Mouse (Mus musculus) midbrain, embryonic 13.5 days (tissue): ENCODE measurements around the gene Smarcd3. TPM values are rescaled to one million over a fixed set of nuclear protein-coding genes. Genes with fewer than 3 reads are reported as not detected.

ENCODE experiments used
- ATAC-seq: fragments of 200-750 bp; cut with Nextera tagmentation; 2 replicates; pipeline ENCODE4 v1.8.0; 2017; ENCODE audit warnings: mild to moderate bottlenecking, moderate TSS enrichment, moderate library complexity
- H3K27ac ChIP-seq: fragments of 300-500 bp; sonication (generic); 2 replicates; pipeline ENCODE4 v1.5.1; 2015; ENCODE audit warnings: inconsistent platforms, mild to moderate bottlenecking, moderate library complexity
- H3K27me3 ChIP-seq: fragments of 300-500 bp; sonication (generic); 2 replicates; pipeline ENCODE4 v1.6.1; 2015; ENCODE audit warnings: mild to moderate bottlenecking, inconsistent platforms
- H3K36me3 ChIP-seq: fragments of 300-500 bp; sonication (generic); 2 replicates; pipeline ENCODE4 v1.6.1; 2015; ENCODE audit warnings: mild to moderate bottlenecking, inconsistent platforms
- H3K4me1 ChIP-seq: fragments of 300-500 bp; sonication (generic); replicated peaks from 2 replicates; pipeline ENCODE4 v1.6.1; 2015; ENCODE audit warnings: inconsistent platforms
- H3K4me2 ChIP-seq: fragments of 300-500 bp; sonication (generic); replicated peaks from 2 replicates; pipeline ENCODE4 v1.6.1; 2015; ENCODE audit warnings: moderate library complexity, mild to moderate bottlenecking, inconsistent platforms
- H3K4me3 ChIP-seq: fragments of 300-500 bp; sonication (generic); replicated peaks from 2 replicates; pipeline ENCODE4 v1.5.1; 2015; ENCODE audit warnings: mild to moderate bottlenecking, inconsistent platforms
- H3K9ac ChIP-seq: fragments of 300-500 bp; sonication (generic); replicated peaks from 2 replicates; pipeline ENCODE4 v1.6.1; 2015; ENCODE audit warnings: mild to moderate bottlenecking, inconsistent platforms
- H3K9me3 ChIP-seq: fragments of 300-500 bp; sonication (generic); 2 replicates; pipeline ENCODE4 v1.6.1; 2016; ENCODE audit warnings: mild to moderate bottlenecking, inconsistent platforms
- WGBS: fragments of 180-500 bp; shearing (Covaris S2); methylation state at CpG from one replicate; pipeline ENCODE4 v1.1.7; 2015; 5-methylcytosine and 5-hydroxymethylcytosine counted together
- polyA plus RNA-seq: library from polyadenylated mRNA; unstranded; fragments of >200 nt; fragmentation: Nextera tagmentation; extraction: Ambion mirVana; gene quantifications from 2 replicates; pipeline ENCODE4 v1.2.1, GENCODE M21; 2015

The Smarcd3 gene
- polyA plus RNA-seq, 1 experiment from 2014 or later: 127 TPM

GRCm38 (mm10) chr5:24601911-24602750 lies 22.1 kb downstream of the Smarcd3 start:
- under 1% methylated on average over 71 of the region's 73 CpGs for WGBS
- Histone ChIP-seq H3K4me3 (peak overlapping the region; percentile 54), H3K9me3 (no peaks in the 10 kb centered on the region), H3K4me1 (peaks cover 88% of the 10 kb centered on the region), H3K9ac (peak overlapping the region; percentile 93), H3K27ac (peak overlapping the region; percentile 100), H3K36me3 (no peaks in the 10 kb centered on the region), H3K27me3 (no peaks in the 10 kb centered on the region), H3K4me2 (peak overlapping the region; percentile 80)
- ATAC-seq: peak; percentile 21

- 3% methylated on average over 33 of the region's 33 CpGs for WGBS
- Histone ChIP-seq H3K4me3 (peak overlapping the region; percentile 54), H3K27ac (peak overlapping the region; percentile 100), H3K4me1 (peaks cover 88% of the 10 kb centered on the region), H3K36me3 (no peaks in the 10 kb centered on the region), H3K9ac (peak overlapping the region; percentile 93), H3K27me3 (no peaks in the 10 kb centered on the region), H3K4me2 (peak overlapping the region; percentile 80), H3K9me3 (no peaks in the 10 kb centered on the region)
- ATAC-seq: no peak
Observed at GRCm38 (mm10) chr5:24601071-24601835, 23.0 kb downstream of the Smarcd3 start.

- Histone ChIP-seq H3K27ac (no peak overlapping the region), H3K36me3 (peaks cover 7% of the 10 kb centered on the region), H3K4me3 (peak overlapping the region; percentile 54), H3K4me1 (peaks cover 88% of the 10 kb centered on the region), H3K9me3 (no peaks in the 10 kb centered on the region), H3K9ac (peak overlapping the region; percentile 93; the same call in 1 of the 2 replicates), H3K4me2 (peak overlapping the region; percentile 80), H3K27me3 (no peaks in the 10 kb centered on the region)
- WGBS: 67% methylated on average over 2 of the region's 2 CpGs
- no peak for ATAC-seq
Observed at GRCm38 (mm10) chr5:24600236-24600635, 24.0 kb downstream of the Smarcd3 start.

- Histone ChIP-seq H3K27ac (peak overlapping the region; percentile 68), H3K9ac (peak overlapping the region; percentile 76), H3K9me3 (no peaks in the 10 kb centered on the region), H3K4me2 (peak overlapping the region; percentile 82), H3K27me3 (no peaks in the 10 kb centered on the region), H3K36me3 (peaks cover 18% of the 10 kb centered on the region), H3K4me1 (peaks cover 91% of the 10 kb centered on the region), H3K4me3 (peak overlapping the region; percentile 52)
- ATAC-seq: no peak
- 10% methylated on average over 8 of the region's 8 CpGs for WGBS
Observed at GRCm38 (mm10) chr5:24599137-24599536, 25.1 kb downstream of the Smarcd3 start.

GRCm38 (mm10) chr5:24598570-24599006 lies 25.6 kb downstream of the Smarcd3 start:
- peaks cover 23% of the 10 kb centered on the region for H3K36me3 ChIP-seq
- H3K4me3 ChIP-seq: peak overlapping the region; percentile 52
- peak overlapping the region; percentile 68 for H3K27ac ChIP-seq
- H3K9ac ChIP-seq: peak overlapping the region; percentile 76
- H3K27me3 ChIP-seq: no peaks in the 10 kb centered on the region
- WGBS: under 1% methylated on average over 41 of the region's 41 CpGs
- peak overlapping the region; percentile 82 for H3K4me2 ChIP-seq
- H3K9me3 ChIP-seq: no peaks in the 10 kb centered on the region
- H3K4me1 ChIP-seq: peaks cover 86% of the 10 kb centered on the region
- peak; percentile 31 for ATAC-seq

- Histone ChIP-seq H3K9ac (peak overlapping the region; percentile 76), H3K9me3 (no peaks in the 10 kb centered on the region), H3K36me3 (peaks cover 29% of the 10 kb centered on the region), H3K4me2 (peak overlapping the region; percentile 82), H3K27ac (peak overlapping the region; percentile 68), H3K4me1 (peaks cover 80% of the 10 kb centered on the region), H3K4me3 (peak overlapping the region; percentile 52), H3K27me3 (no peaks in the 10 kb centered on the region)
- WGBS: 24% methylated on average over 15 of the region's 15 CpGs
- no peak for ATAC-seq
Observed at GRCm38 (mm10) chr5:24597901-24598569, 26.2 kb downstream of the Smarcd3 start.

GRCm38 (mm10) chr5:24597221-24597728 lies 26.9 kb downstream of the Smarcd3 start:
- Histone ChIP-seq H3K4me1 (peaks cover 73% of the 10 kb centered on the region), H3K4me2 (peak overlapping the region; percentile 54), H3K27me3 (no peaks in the 10 kb centered on the region), H3K27ac (peak overlapping the region; percentile 97), H3K9ac (peak overlapping the region; percentile 52), H3K4me3 (peak overlapping the region; percentile 24), H3K9me3 (no peaks in the 10 kb centered on the region), H3K36me3 (peaks cover 36% of the 10 kb centered on the region)
- peak; percentile 14; the same call in 1 of the 2 replicates for ATAC-seq
- 43% methylated on average over 2 of the region's 2 CpGs for WGBS

- peaks cover 43% of the 10 kb centered on the region for H3K36me3 ChIP-seq
- peak overlapping the region; percentile 52 for H3K9ac ChIP-seq
- H3K27me3 ChIP-seq: 0 out of 2 replicates have a peak, but pooled peaks cover 3% of the 10 kb centered on the region
- peak overlapping the region; percentile 97 for H3K27ac ChIP-seq
- ATAC-seq: peak; percentile 65
- peaks cover 72% of the 10 kb centered on the region for H3K4me1 ChIP-seq
- peak overlapping the region; percentile 24 for H3K4me3 ChIP-seq
- peak overlapping the region; percentile 54 for H3K4me2 ChIP-seq
- no peaks in the 10 kb centered on the region for H3K9me3 ChIP-seq
- 5% methylated on average over 11 of the region's 11 CpGs for WGBS
Observed at GRCm38 (mm10) chr5:24596519-24597171, 27.6 kb downstream of the Smarcd3 start.

- Histone ChIP-seq H3K9ac (peak overlapping the region; percentile 52), H3K36me3 (peaks cover 50% of the 10 kb centered on the region), H3K4me1 (peaks cover 74% of the 10 kb centered on the region), H3K4me3 (no peak overlapping the region), H3K4me2 (peak overlapping the region; percentile 54), H3K27me3 (0 out of 2 replicates have a peak, but pooled peaks cover 3% of the 10 kb centered on the region), H3K9me3 (no peaks in the 10 kb centered on the region), H3K27ac (peak overlapping the region; percentile 97)
- WGBS: 36% methylated on average over 14 of the region's 14 CpGs
- ATAC-seq: peak; percentile 18; the same call in 1 of the 2 replicates
Observed at GRCm38 (mm10) chr5:24595786-24596380, 28.3 kb downstream of the Smarcd3 start.

GRCm38 (mm10) chr5:24595261-24595660 lies 28.9 kb downstream of the Smarcd3 start:
- H3K4me2 ChIP-seq: peak overlapping the region; percentile 54

More at GRCm38 (mm10) chr5:24595261-24595660, 28.9 kb downstream of the Smarcd3 start:
- ATAC-seq: no peak
- H3K36me3 ChIP-seq: peaks cover 56% of the 10 kb centered on the region
- H3K9ac ChIP-seq: peak overlapping the region; percentile 52
- peak overlapping the region; percentile 97 for H3K27ac ChIP-seq
- WGBS: 95% methylated on average over 5 of the region's 5 CpGs
- H3K4me1 ChIP-seq: peaks cover 69% of the 10 kb centered on the region
- no peak overlapping the region for H3K4me3 ChIP-seq
- 0 out of 2 replicates have a peak, but pooled peaks cover 3% of the 10 kb centered on the region for H3K27me3 ChIP-seq
- no peaks in the 10 kb centered on the region for H3K9me3 ChIP-seq
